Mouse (Mus musculus): ENCODE measurements around the gene Myo5a. TPM values are rescaled to one million over a fixed set of nuclear protein-coding genes. Genes with fewer than 3 reads are reported as not detected.

Myo5a gene
- polyA plus RNA-seq, 1 experiment from 2014 or later: 8.6 TPM

DNA sequence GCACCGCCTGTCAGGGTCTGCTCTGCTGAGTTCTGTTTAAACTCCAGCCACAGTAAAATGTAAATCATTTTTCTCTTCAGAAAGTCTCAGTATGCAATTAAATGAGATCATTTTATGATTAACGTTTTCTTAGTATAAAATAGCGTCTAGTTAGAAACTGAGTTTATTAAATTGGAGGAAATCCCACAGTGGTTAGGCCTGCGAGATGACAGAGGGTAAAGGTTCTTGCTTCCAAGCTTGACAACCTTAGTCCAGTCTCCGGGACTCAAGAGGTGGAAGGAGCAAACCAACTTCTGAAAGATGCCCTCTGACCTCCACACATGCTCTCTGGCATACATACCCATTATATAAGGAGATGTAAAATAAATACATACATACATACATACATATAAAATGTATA lies 15.8 kb upstream of the Myo5a start:
- Histone ChIP-seq H3K4me1 (replicated peaks; ENCODE audit: control insufficient read depth, insufficient read depth, low read length) (peaks cover 3% of the 10 kb centered on the region; the same call in 1 of the 2 replicates), H3K9me3 (ENCODE audit: control insufficient read depth, low read length) (no peaks in the 10 kb centered on the region), H3K27me3 (ENCODE audit: control insufficient read depth, insufficient read depth, low read depth, low read length) (no peaks in the 10 kb centered on the region), H3K9ac (ENCODE audit: low read length) (no peak overlapping the region), H3K36me3 (ENCODE audit: control insufficient read depth, insufficient read depth, low read length) (peaks cover 22% of the 10 kb centered on the region), H3K4me2 (ENCODE audit: low read depth, low read length) (no peak overlapping the region), H3K4me3 (ENCODE audit: low read length) (no peak overlapping the region), H3K27ac (ENCODE audit: low read length) (no peak overlapping the region)
- no peak for ATAC-seq (ENCODE audit: low read depth)
- WGBS: 82% methylated on average over 5 of the region's 5 CpGs

- ATAC-seq (ENCODE audit: low read depth): peak; percentile 41; the same call in 1 of the 2 replicates
- H3K4me1 ChIP-seq (replicated peaks; ENCODE audit: control insufficient read depth, insufficient read depth, low read length): no peaks in the 10 kb centered on the region
- WGBS: 50% methylated on average over 9 of the region's 9 CpGs
- no peaks in the 10 kb centered on the region for H3K36me3 ChIP-seq (ENCODE audit: control insufficient read depth, insufficient read depth, low read length)
- no peak overlapping the region for H3K4me2 ChIP-seq (ENCODE audit: low read depth, low read length)
- no peak overlapping the region for H3K4me3 ChIP-seq (ENCODE audit: low read length)
- no peak overlapping the region for H3K27ac ChIP-seq (ENCODE audit: low read length)
- no peaks in the 10 kb centered on the region for H3K27me3 ChIP-seq (ENCODE audit: control insufficient read depth, insufficient read depth, low read depth, low read length)
- no peak overlapping the region for H3K9ac ChIP-seq (ENCODE audit: low read length)
- H3K9me3 ChIP-seq (ENCODE audit: control insufficient read depth, low read length): no peaks in the 10 kb centered on the region
These were observed 6.0 kb upstream of the Myo5a start for GRCm38 (mm10) chr9:75064678-75065331.

- 0% methylated on average over 34 of the region's 92 CpGs for WGBS
- Histone ChIP-seq H3K27ac (ENCODE audit: low read length) (peak overlapping the region; percentile 83), H3K4me3 (ENCODE audit: low read length) (peak overlapping the region; percentile 88), H3K9ac (ENCODE audit: low read length) (peak overlapping the region; percentile 89), H3K9me3 (ENCODE audit: control insufficient read depth, low read length) (no peaks in the 10 kb centered on the region), H3K4me1 (replicated peaks; ENCODE audit: control insufficient read depth, insufficient read depth, low read length) (peaks cover 9% of the 10 kb centered on the region; the same call in 1 of the 2 replicates), H3K36me3 (ENCODE audit: control insufficient read depth, insufficient read depth, low read length) (no peaks in the 10 kb centered on the region), H3K4me2 (ENCODE audit: low read depth, low read length) (peak overlapping the region; percentile 99), H3K27me3 (ENCODE audit: control insufficient read depth, insufficient read depth, low read depth, low read length) (no peaks in the 10 kb centered on the region)
- ATAC-seq (ENCODE audit: low read depth): peak; percentile 99
These were observed 352 bp downstream of the Myo5a start for GRCm38 (mm10) chr9:75071029-75071705.

GRCm38 (mm10) chr9:75071706-75072192 lies 934 bp downstream of the Myo5a start:
- 2% methylated on average over 25 of the region's 29 CpGs for WGBS
- Histone ChIP-seq H3K4me2 (ENCODE audit: low read depth, low read length) (peak overlapping the region; percentile 99), H3K4me1 (replicated peaks; ENCODE audit: control insufficient read depth, insufficient read depth, low read length) (peaks cover 9% of the 10 kb centered on the region; the same call in 1 of the 2 replicates), H3K27ac (ENCODE audit: low read length) (peak overlapping the region; percentile 57; the same call in 1 of the 2 replicates), H3K36me3 (ENCODE audit: control insufficient read depth, insufficient read depth, low read length) (no peaks in the 10 kb centered on the region), H3K4me3 (ENCODE audit: low read length) (peak overlapping the region; percentile 88), H3K9me3 (ENCODE audit: control insufficient read depth, low read length) (no peaks in the 10 kb centered on the region), H3K9ac (ENCODE audit: low read length) (peak overlapping the region; percentile 89), H3K27me3 (ENCODE audit: control insufficient read depth, insufficient read depth, low read depth, low read length) (no peaks in the 10 kb centered on the region)
- no peak; the same call in 1 of the 2 replicates for ATAC-seq (ENCODE audit: low read depth)

GRCm38 (mm10) chr9:75072361-75072760 lies 1.5 kb downstream of the Myo5a start:
- Histone ChIP-seq H3K4me1 (replicated peaks; ENCODE audit: control insufficient read depth, insufficient read depth, low read length) (peaks cover 9% of the 10 kb centered on the region; the same call in 1 of the 2 replicates), H3K4me3 (ENCODE audit: low read length) (peak overlapping the region; percentile 88), H3K4me2 (ENCODE audit: low read depth, low read length) (peak overlapping the region; percentile 99), H3K27me3 (ENCODE audit: control insufficient read depth, insufficient read depth, low read depth, low read length) (no peaks in the 10 kb centered on the region), H3K9ac (ENCODE audit: low read length) (no peak overlapping the region), H3K9me3 (ENCODE audit: control insufficient read depth, low read length) (no peaks in the 10 kb centered on the region), H3K27ac (ENCODE audit: low read length) (no peak overlapping the region), H3K36me3 (ENCODE audit: control insufficient read depth, insufficient read depth, low read length) (no peaks in the 10 kb centered on the region)
- ATAC-seq (ENCODE audit: low read depth): no peak
- 29% methylated on average over 3 of the region's 3 CpGs for whole genome bisulfite sequencing

GRCm38 (mm10) chr9:75077191-75077590 lies 6.4 kb downstream of the Myo5a start:
- Histone ChIP-seq H3K27me3 (ENCODE audit: control insufficient read depth, insufficient read depth, low read depth, low read length) (no peaks in the 10 kb centered on the region), H3K4me2 (ENCODE audit: low read depth, low read length) (no peak overlapping the region), H3K9ac (ENCODE audit: low read length) (no peak overlapping the region), H3K27ac (ENCODE audit: low read length) (no peak overlapping the region), H3K4me1 (replicated peaks; ENCODE audit: control insufficient read depth, insufficient read depth, low read length) (peaks cover 3% of the 10 kb centered on the region; the same call in 1 of the 2 replicates), H3K36me3 (ENCODE audit: control insufficient read depth, insufficient read depth, low read length) (no peaks in the 10 kb centered on the region), H3K4me3 (ENCODE audit: low read length) (no peak overlapping the region), H3K9me3 (ENCODE audit: control insufficient read depth, low read length) (no peaks in the 10 kb centered on the region)
- no peak for ATAC-seq (ENCODE audit: low read depth)

DNA sequence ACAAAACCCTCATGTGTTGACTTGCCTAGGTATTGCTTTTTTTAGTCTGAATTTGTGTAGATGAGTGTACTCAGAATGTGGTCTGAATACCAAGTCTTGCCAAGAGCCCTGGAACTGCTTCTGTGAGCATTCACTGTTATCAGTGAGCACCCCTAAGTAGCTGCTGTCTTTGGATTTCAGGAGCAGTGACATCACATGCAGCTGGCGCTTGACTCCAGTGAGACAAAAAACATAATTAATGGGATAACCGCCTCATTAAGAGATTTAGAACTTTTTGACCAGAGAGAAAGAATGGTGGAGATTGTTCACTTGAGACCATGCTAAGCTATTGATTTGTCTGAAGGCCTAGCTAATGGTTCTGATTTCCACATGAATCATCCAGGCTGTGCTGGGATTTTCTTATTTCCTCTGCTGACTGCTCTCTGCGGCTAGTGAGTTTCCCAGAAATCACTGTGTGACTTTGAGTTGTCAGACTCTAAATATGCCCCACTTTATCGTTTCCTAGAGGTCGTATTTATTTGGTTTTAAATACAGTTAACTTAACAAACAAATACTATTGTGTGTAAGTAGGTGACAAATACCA lies 14.5 kb downstream of the Myo5a start:
- no peaks in the 10 kb centered on the region for H3K4me1 ChIP-seq (replicated peaks; ENCODE audit: control insufficient read depth, insufficient read depth, low read length)
- WGBS: 64% methylated on average over 5 of the region's 5 CpGs
- no peak overlapping the region for H3K9ac ChIP-seq (ENCODE audit: low read length)
- H3K4me2 ChIP-seq (ENCODE audit: low read depth, low read length): no peak overlapping the region
- no peaks in the 10 kb centered on the region for H3K36me3 ChIP-seq (ENCODE audit: control insufficient read depth, insufficient read depth, low read length)
- H3K9me3 ChIP-seq (ENCODE audit: control insufficient read depth, low read length): no peaks in the 10 kb centered on the region
- no peak overlapping the region for H3K4me3 ChIP-seq (ENCODE audit: low read length)
- no peak for ATAC-seq (ENCODE audit: low read depth)
- no peak overlapping the region for H3K27ac ChIP-seq (ENCODE audit: low read length)
- H3K27me3 ChIP-seq (ENCODE audit: control insufficient read depth, insufficient read depth, low read depth, low read length): no peaks in the 10 kb centered on the region

GRCm38 (mm10) chr9:75087823-75088222 lies 17.0 kb downstream of the Myo5a start:
- no peaks in the 10 kb centered on the region for H3K36me3 ChIP-seq (ENCODE audit: control insufficient read depth, insufficient read depth, low read length)
- H3K27me3 ChIP-seq (ENCODE audit: control insufficient read depth, insufficient read depth, low read depth, low read length): no peaks in the 10 kb centered on the region
- no peaks in the 10 kb centered on the region for H3K4me1 ChIP-seq (replicated peaks; ENCODE audit: control insufficient read depth, insufficient read depth, low read length)
- H3K4me2 ChIP-seq (ENCODE audit: low read depth, low read length): no peak overlapping the region
- no peak overlapping the region for H3K4me3 ChIP-seq (ENCODE audit: low read length)
- no peaks in the 10 kb centered on the region for H3K9me3 ChIP-seq (ENCODE audit: control insufficient read depth, low read length)
- WGBS: 61% methylated on average over 2 of the region's 2 CpGs
- no peak for ATAC-seq (ENCODE audit: low read depth)
- H3K27ac ChIP-seq (ENCODE audit: low read length): no peak overlapping the region
- H3K9ac ChIP-seq (ENCODE audit: low read length): no peak overlapping the region

DNA sequence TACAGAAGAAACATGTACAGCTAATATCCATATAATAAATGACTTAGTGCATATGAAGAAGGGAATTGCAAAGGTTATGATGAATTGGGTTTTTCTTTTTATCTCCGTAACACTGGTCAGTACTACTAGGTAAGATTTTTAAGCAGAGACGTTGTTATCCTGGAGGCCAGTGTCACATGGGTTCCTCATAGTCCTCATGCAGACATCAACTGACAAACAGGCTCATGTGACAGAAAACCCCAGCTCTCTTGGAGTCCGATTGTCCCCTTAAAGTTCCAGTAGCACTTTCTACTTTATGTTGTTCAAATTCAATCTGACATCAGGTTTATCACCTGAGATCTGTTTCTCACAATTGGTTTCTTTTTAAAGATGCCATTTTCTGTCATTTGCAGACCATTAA lies 18.5 kb downstream of the Myo5a start:
- 69% methylated on average over 3 of the region's 3 CpGs for WGBS
- no peak overlapping the region for H3K9ac ChIP-seq (ENCODE audit: low read length)
- ATAC-seq (ENCODE audit: low read depth): no peak
- H3K27ac ChIP-seq (ENCODE audit: low read length): no peak overlapping the region
- no peaks in the 10 kb centered on the region for H3K9me3 ChIP-seq (ENCODE audit: control insufficient read depth, low read length)
- no peak overlapping the region for H3K4me2 ChIP-seq (ENCODE audit: low read depth, low read length)
- no peak overlapping the region for H3K4me3 ChIP-seq (ENCODE audit: low read length)
- H3K36me3 ChIP-seq (ENCODE audit: control insufficient read depth, insufficient read depth, low read length): no peaks in the 10 kb centered on the region
- no peaks in the 10 kb centered on the region for H3K27me3 ChIP-seq (ENCODE audit: control insufficient read depth, insufficient read depth, low read depth, low read length)
- no peaks in the 10 kb centered on the region for H3K4me1 ChIP-seq (replicated peaks; ENCODE audit: control insufficient read depth, insufficient read depth, low read length)

All from lung, embryonic 16.5 days (tissue).